Mouse (Mus musculus) heart, adult 2 months (tissue): Measurements from ENCODE around the gene Ascl2. TPM values are rescaled to one million over a fixed set of nuclear protein-coding genes. Genes with fewer than 3 reads are reported as not detected.

ENCODE experiments used
- DNase-seq, 2 experiments: peaks; one replicate each; pipeline ENCODE4 v3.0.0; 2021
- H3K27ac ChIP-seq: fragments of 200-600 bp; 2 replicates; pipeline ENCODE4 v1.8.1; 2022
- H3K27me3 ChIP-seq: fragments of 200-500 bp; 2 replicates; pipeline ENCODE4 v1.6.1; 2012; ENCODE audit warnings: mild to moderate bottlenecking, low read length, inconsistent platforms, mixed read lengths; ENCODE audit not compliant: control insufficient read depth, insufficient read depth
- H3K36me3 ChIP-seq: fragments of 200-500 bp; 2 replicates; pipeline ENCODE4 v1.6.1; 2012; ENCODE audit warnings: low read length, inconsistent platforms; ENCODE audit not compliant: control insufficient read depth, insufficient read depth
- H3K4me1 ChIP-seq: fragments of 200-500 bp; 2 replicates; pipeline ENCODE4 v1.6.1; 2011; ENCODE audit warnings: low read length; ENCODE audit not compliant: control insufficient read depth, insufficient read depth
- H3K4me3 ChIP-seq: fragments of 200-600 bp; 2 replicates; pipeline ENCODE4 v1.8.1; 2022
- H3K79me2 ChIP-seq: fragments of 200-500 bp; replicated peaks from 2 replicates; pipeline ENCODE4 v1.6.1; 2012; ENCODE audit warnings: mild to moderate bottlenecking, inconsistent platforms, low read length, moderate library complexity, mixed read lengths; ENCODE audit not compliant: control insufficient read depth, insufficient read depth
- H3K9ac ChIP-seq: fragments of 200-500 bp; 2 replicates; pipeline ENCODE4 v1.6.1; 2012; ENCODE audit warnings: low read depth, mild to moderate bottlenecking, control low read depth, inconsistent platforms, low read length, mixed read lengths
- CTCF ChIP-seq: fragments of 200-600 bp; IDR thresholded peaks from 2 replicates; pipeline ENCODE4 v1.8.1; 2022; ENCODE audit warnings: antibody characterized with exemption, mild to moderate bottlenecking, moderate library complexity
- EP300 ChIP-seq: fragments of 200-500 bp; IDR thresholded peaks from 2 replicates; pipeline ENCODE4 v1.6.1; 2011; ENCODE audit warnings: low read depth, low read length, control low read depth; ENCODE audit not compliant: insufficient read depth
- POLR2A ChIP-seq: fragments of 200-500 bp; IDR thresholded peaks from 2 replicates; pipeline ENCODE4 v1.6.1; 2011; ENCODE audit warnings: mild to moderate bottlenecking, low read depth, low read length, control low read depth; ENCODE audit not compliant: insufficient read depth
- WGBS: fragments of 180-500 bp; shearing (Covaris S2); methylation state at CpG from one replicate; pipeline ENCODE4 v1.1.7; 2018; 5-methylcytosine and 5-hydroxymethylcytosine counted together
- intact Hi-C: fragments of 180-260 bp; cut with DNase I; formaldehyde crosslinking; loops from one replicate; pipeline ENCODE4 v1.15.1; 2025
- polyA plus RNA-seq: library from polyadenylated mRNA; depleted of rRNA; stranded (reverse); fragments of >200 nt; gene quantifications from 2 replicates; pipeline ENCODE4 v1.2.3, GENCODE M21; 2012
- total RNA-seq, 2 experiments: library from RNA; stranded (reverse); gene quantifications; 2 replicates each; pipeline ENCODE4 v1.2.3; 2021

Ascl2 gene
- total and polyA plus RNA-seq, 3 experiments: 0.08 TPM; not detected in 2

DNA sequence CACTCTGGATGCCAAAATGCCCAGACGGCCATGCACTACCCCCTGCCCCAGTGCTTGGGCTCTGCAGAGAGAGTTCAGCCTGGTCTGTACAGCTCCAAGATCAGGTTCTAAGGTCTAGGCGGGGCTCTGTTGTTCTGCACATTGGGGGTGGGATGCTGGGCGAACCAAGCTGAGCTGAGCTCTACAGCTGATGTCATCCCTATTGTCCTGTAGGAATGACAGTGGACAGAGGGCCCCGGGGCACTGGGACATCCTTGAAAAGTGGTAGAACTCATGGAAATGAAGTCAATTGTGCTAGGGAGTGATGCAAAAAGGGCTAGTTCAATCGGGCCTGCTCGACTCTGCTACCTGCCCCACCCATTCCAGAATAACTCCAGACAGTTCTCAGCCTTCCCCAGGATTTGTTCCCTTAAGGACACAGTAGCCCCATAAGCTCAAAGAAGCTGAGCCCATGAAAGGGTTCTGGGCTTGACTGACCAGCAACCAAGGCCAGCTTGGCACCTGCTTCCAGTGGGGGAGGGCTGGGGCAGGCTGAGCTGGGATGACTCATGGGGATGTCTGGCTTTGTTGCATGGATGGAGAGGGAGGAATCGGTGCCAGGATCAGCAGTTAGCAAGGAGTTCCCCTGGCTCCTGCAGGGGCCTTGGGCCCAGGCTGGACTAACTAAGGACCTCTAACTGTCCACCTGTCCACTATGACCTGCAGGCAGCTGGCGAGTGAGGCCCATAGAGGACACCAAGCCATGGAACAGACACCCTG lies 44.5 kb upstream of the Ascl2 start:
- H3K36me3 ChIP-seq: no peaks in the 10 kb centered on the region; the same call in 1 of the 2 replicates
- H3K27me3 ChIP-seq: no peaks in the 10 kb centered on the region
- H3K79me2 ChIP-seq: no peaks in the 10 kb centered on the region
- peaks cover 34% of the 10 kb centered on the region for H3K4me1 ChIP-seq
- peak; percentile 81 to 89 for DNase-seq
- no peak overlapping the region for H3K4me3 ChIP-seq
- peak overlapping the region; percentile 39 for H3K27ac ChIP-seq
- no peak overlapping the region for H3K9ac ChIP-seq
- no peak for TF ChIP-seq POLR2A
- no peak for TF ChIP-seq EP300
- no peak for TF ChIP-seq CTCF
- intact Hi-C loops: no loop called here
- WGBS: 38% methylated on average over 8 of the region's 8 CpGs

DNA sequence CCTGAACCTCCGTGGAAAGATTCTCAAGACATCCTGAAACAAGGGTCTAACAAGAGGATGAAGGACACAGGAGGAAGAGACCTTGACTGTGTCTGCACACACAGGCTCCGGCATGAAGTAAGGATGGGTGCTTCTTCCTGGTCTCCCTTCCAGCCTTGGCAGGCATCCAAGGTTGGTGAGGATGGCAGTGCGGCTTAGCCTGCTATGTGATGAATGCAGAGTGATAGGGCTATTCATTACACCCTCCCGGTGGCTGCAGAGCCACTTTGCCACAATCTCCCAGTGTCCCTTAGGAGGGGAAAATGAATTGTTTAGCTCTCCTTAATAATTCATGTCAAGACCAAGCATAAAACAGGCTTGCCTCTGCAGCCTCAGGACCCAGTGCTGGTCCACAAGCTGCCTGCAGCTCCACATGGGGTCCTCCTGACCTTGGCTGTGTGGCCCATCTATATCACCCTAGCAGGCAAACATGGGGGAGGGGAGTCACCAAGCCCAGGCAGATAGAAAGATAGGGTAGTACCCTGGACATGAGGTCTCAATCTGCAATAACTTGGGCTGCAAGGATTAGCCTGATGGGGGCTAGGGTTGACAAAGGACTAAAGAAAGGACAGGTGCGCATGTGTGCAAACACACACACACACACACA lies 43.3 kb upstream of the Ascl2 start:
- 63% methylated on average over 5 of the region's 5 CpGs for WGBS

DNA sequence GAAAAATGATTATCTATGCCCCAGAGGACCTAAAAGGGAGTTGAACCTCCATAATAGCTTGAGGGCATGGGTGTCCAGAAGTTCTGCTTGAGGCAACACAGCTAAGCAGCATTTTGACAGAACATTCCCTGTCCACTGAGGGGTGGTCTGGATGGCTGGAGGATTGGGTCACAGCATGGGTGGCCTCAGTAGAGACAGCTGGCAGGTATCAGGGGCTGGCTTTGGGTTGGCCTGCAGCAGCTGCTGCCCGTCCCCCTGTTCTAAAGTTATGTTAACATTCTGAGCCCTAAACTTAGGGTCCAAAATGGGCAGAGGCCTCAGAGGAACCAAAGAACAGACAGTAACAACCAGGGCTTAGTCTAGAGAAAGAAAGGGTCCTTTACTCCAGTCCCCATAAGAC lies 42.2 kb upstream of the Ascl2 start:
- Histone ChIP-seq H3K4me1 (peaks cover 32% of the 10 kb centered on the region), H3K36me3 (no peaks in the 10 kb centered on the region; the same call in 1 of the 2 replicates), H3K27ac (no peak overlapping the region), H3K79me2 (no peaks in the 10 kb centered on the region), H3K27me3 (no peaks in the 10 kb centered on the region), H3K9ac (no peak overlapping the region), H3K4me3 (no peak overlapping the region)
- intact Hi-C loops: no loop called here
- 91% methylated on average over 1 of the region's 1 CpGs for WGBS
- no peak for DNase-seq
- TF ChIP-seq POLR2A (no peak), CTCF (no peak), EP300 (no peak)

More for the DNA sequence above, 43.3 kb upstream of the Ascl2 start:
- no peak overlapping the region for H3K27ac ChIP-seq
- no peak overlapping the region for H3K9ac ChIP-seq
- TF ChIP-seq EP300: no peak
- no peak for TF ChIP-seq POLR2A
- TF ChIP-seq CTCF: no peak
- no peak for DNase-seq
- no peak overlapping the region for H3K4me3 ChIP-seq
- H3K27me3 ChIP-seq: no peaks in the 10 kb centered on the region
- no peaks in the 10 kb centered on the region for H3K79me2 ChIP-seq
- intact Hi-C loops: no loop called here
- H3K36me3 ChIP-seq: no peaks in the 10 kb centered on the region; the same call in 1 of the 2 replicates
- peaks cover 40% of the 10 kb centered on the region for H3K4me1 ChIP-seq

DNA sequence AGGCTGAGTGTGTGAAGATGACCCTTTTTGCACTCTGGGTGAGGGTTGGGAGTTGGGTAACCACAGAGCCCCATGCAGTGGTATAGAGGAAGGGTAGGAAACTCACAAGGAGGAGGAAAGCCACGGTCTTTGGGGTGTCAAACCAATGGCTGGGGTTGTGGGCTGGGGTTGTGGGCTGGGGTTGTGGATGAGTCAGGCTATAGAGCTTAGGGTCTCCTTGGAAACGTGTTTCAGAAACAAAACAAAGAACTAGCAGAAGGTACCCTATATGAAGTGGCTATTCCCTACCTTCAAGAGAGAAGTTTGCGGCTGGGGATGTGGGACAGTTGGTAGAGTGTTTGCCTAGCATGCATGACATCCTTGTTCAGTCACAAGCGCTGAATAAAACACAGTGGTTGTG lies 40.9 kb upstream of the Ascl2 start:
- DNase-seq: no peak
- peaks cover 23% of the 10 kb centered on the region for H3K4me1 ChIP-seq
- intact Hi-C loops: loop anchor here (2.0 to 5.0 kb wide), 4 partner anchors 33 to 457 kb away; no protein-coding TSS in a partner anchor
- no peak for TF ChIP-seq EP300
- TF ChIP-seq CTCF: no peak
- TF ChIP-seq POLR2A: no peak
- H3K27ac ChIP-seq: no peak overlapping the region; the same call in 1 of the 2 replicates
- 87% methylated on average over 4 of the region's 4 CpGs for WGBS
- no peaks in the 10 kb centered on the region for H3K79me2 ChIP-seq
- no peak overlapping the region for H3K9ac ChIP-seq
- H3K4me3 ChIP-seq: no peak overlapping the region
- H3K27me3 ChIP-seq: no peaks in the 10 kb centered on the region
- H3K36me3 ChIP-seq: no peaks in the 10 kb centered on the region

DNA sequence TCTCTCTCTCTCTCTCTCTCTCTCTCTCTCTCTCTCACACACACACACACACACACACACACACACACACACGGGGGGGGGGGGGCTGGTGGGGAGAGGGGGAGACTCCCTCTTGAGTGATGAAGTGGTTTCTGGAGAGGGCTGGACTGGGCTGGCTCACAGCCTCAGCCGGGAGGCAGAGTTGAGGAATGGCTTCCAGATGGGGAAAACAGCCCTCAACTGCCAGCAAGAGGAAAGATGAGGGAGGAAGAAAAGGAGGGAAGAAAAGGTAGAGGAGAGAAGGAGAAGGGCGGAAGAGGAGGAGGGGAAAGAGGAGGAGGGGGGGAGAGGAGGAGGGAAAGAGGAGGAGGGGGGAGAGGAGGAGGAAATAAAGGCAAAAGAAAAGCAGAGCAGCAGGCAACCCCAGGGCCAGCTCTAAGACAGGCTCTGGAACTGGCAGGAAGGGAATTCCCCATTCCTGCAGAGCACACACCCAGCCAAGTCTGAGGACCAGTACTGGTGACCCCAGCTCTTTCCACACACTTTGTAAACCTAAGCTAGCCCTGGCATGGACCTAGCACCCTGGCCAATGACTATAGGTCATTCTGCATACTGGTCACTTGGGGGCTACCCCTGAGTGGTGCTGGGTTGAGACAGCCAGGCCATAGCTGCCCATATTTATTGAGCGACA lies 40.1 kb upstream of the Ascl2 start:
- TF ChIP-seq CTCF (0 out of 2 replicates have a peak, but pooled peaks have one; percentile 4), EP300 (no peak)
- Histone ChIP-seq H3K27me3 (no peaks in the 10 kb centered on the region), H3K36me3 (no peaks in the 10 kb centered on the region), H3K27ac (peak overlapping the region; percentile 85), H3K9ac (no peak overlapping the region), H3K4me1 (peaks cover 20% of the 10 kb centered on the region), H3K4me3 (no peak overlapping the region), H3K79me2 (no peaks in the 10 kb centered on the region)
- peak; percentile 61 to 64 for DNase-seq
- whole genome bisulfite sequencing: 39% methylated on average over 3 of the region's 4 CpGs
- intact Hi-C loops: loop anchor here (1.0 to 5.0 kb wide), 7 partner anchors 34 to 458 kb away; partner anchors contain the start of gene Tssc4
